Mouse (Mus musculus) lung, postnatal 36 days (tissue): ENCODE data around the gene Tprkb.
"Not testable (repeated sequence)": the region's sequence is repeated elsewhere in the genome, so short reads cannot be mapped to it uniquely, and the experiment has no call there.

Experiments
- DNase-seq: peaks from one replicate; pipeline ENCODE4 v3.0.0; 2022; ENCODE audit warnings: mixed read lengths

The Tprkb gene

DNA sequence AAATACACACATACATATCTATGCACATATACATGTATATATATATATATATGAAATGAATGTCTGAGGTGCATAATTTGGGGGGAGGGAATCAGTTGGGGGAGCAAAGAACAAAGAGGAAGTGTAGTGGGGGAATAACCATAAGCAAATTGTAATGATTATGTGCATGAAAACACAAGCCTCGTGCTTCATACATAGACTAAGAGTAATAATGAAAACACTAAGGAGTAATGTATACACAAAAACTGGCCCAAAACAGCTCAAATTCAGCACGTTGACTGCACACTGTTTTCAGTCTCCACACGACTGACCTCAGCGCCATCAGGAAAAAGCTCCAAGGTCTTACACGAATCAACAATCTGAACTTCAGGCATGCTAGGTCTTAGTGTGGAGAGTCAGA, 64.6 kb downstream of the Tprkb start:
- no peak for DNase-seq

DNA sequence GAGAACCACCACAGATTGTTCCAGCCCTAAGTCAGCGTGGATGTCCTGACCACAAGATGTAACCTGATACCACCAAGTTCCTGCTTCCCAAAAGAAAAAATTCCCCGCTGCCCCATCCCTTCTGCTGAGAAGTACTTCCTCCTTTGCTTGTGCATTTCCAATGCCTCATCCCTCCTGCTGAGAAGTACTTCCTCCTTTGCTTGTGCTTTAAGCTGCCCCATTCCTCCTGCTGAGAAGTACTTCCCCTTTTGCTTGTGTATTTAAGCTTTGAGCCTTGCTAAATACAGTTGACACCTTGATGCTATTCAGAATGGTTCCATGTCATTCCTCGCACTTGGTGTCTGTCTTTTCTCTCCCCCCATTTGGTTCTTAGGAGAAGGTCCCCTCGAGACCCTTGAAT, 67.1 kb downstream of the Tprkb start:
- not testable (repeated sequence) for DNase-seq
